Mouse (Mus musculus): ENCODE results near the gene E330017A01Rik. TPM values are rescaled to one million over a fixed set of nuclear protein-coding genes. Genes with fewer than 3 reads are reported as not detected.
A peak's percentile ranks its signal among the peaks of the same experiment; 100 is the strongest.

Gene E330017A01Rik
- total and polyA plus RNA-seq, 2 experiments from 2014 or later: not detected

GRCm38 (mm10) chr16:58677491-58677890, 39.0 kb upstream of the E330017A01Rik start:
- no peaks in the 10 kb centered on the region for H3K27me3 ChIP-seq (ENCODE audit: insufficient read depth, low read length)
- WGBS: 80% methylated on average over 5 of the region's 5 CpGs
- H3K4me1 ChIP-seq (ENCODE audit: insufficient read depth): no peaks in the 10 kb centered on the region
- no peak overlapping the region for H3K4me2 ChIP-seq (ENCODE audit: low read depth)
- TF ChIP-seq CTCF (IDR thresholded peaks at IDR 0.05; ENCODE audit: low read depth): no peak
- no peak for DNase-seq
- peaks cover 36% of the 10 kb centered on the region; the same call in 1 of the 2 replicates for H3K36me3 ChIP-seq (ENCODE audit: insufficient read depth)
- H3K9ac ChIP-seq: no peak overlapping the region
- no peak for ATAC-seq
- H3K27ac ChIP-seq (ENCODE audit: low read depth, low read length): no peak overlapping the region
- H3K9me3 ChIP-seq (ENCODE audit: low read length): no peaks in the 10 kb centered on the region
- H3K4me3 ChIP-seq (ENCODE audit: low read depth, low read length): no peak overlapping the region

DNA sequence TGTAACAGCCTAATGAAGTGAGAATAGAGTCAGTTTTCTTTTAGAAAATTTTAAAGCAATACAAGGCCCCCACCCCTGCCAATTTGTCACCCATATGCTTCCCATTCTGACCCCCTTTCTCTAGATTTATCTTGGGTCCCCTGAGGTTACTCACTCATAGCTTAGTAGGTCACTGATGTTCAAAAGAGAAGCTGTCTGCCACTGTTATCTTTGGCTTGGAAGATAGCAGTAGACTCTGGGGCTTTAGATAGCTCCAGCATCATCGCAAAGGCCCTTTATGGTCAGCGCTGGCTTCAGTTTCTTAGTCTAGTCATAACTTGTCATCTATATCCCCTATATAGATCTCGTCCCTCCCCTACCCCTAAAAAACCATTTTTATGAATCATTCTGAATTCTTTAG, 38.1 kb upstream of the E330017A01Rik start:
- H3K9me3 ChIP-seq (ENCODE audit: low read length): no peaks in the 10 kb centered on the region
- no peaks in the 10 kb centered on the region for H3K27me3 ChIP-seq (ENCODE audit: insufficient read depth, low read length)
- TF ChIP-seq CTCF (IDR thresholded peaks at IDR 0.05; ENCODE audit: low read depth): no peak
- H3K4me3 ChIP-seq (ENCODE audit: low read depth, low read length): no peak overlapping the region
- no peak overlapping the region for H3K4me2 ChIP-seq (ENCODE audit: low read depth)
- ATAC-seq (no peak), DNase-seq (no peak)
- WGBS: 90% methylated on average over 3 of the region's 3 CpGs
- H3K27ac ChIP-seq (ENCODE audit: low read depth, low read length): no peak overlapping the region
- no peaks in the 10 kb centered on the region for H3K4me1 ChIP-seq (ENCODE audit: insufficient read depth)
- peaks cover 36% of the 10 kb centered on the region; the same call in 1 of the 2 replicates for H3K36me3 ChIP-seq (ENCODE audit: insufficient read depth)
- H3K9ac ChIP-seq: no peak overlapping the region

- WGBS: 91% methylated on average over 7 of the region's 7 CpGs
- no peaks in the 10 kb centered on the region for H3K27me3 ChIP-seq (ENCODE audit: insufficient read depth, low read length)
These were observed 37.6 kb upstream of the E330017A01Rik start for GRCm38 (mm10) chr16:58676156-58676555.

DNA sequence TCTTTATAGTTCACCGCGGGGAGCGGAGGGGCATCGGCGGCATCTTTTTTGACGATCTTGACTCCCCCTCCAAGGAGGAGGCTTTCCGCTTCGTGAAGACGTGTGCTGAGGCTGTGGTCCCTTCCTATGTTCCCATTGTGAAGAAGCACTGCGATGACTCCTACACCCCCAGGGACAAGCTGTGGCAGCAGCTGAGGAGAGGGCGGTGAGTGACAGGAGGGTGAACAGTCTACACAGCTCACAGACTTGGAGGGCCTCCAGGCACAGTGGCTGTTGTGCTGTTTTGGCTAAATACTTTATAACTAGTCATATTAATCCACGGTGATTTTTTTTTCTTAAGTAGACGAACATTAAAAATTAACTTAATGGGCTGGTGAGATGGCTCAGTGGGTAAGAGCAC, 36.7 kb upstream of the E330017A01Rik start:
- no peak for DNase-seq
- no peak for ATAC-seq
- Histone ChIP-seq H3K36me3 (ENCODE audit: insufficient read depth) (peaks cover 36% of the 10 kb centered on the region; the same call in 1 of the 2 replicates), H3K27me3 (ENCODE audit: insufficient read depth, low read length) (no peaks in the 10 kb centered on the region), H3K4me3 (ENCODE audit: low read depth, low read length) (no peak overlapping the region), H3K4me2 (ENCODE audit: low read depth) (no peak overlapping the region), H3K9me3 (ENCODE audit: low read length) (no peaks in the 10 kb centered on the region), H3K4me1 (ENCODE audit: insufficient read depth) (no peaks in the 10 kb centered on the region), H3K9ac (no peak overlapping the region), H3K27ac (ENCODE audit: low read depth, low read length) (no peak overlapping the region)
- WGBS: 95% methylated on average over 13 of the region's 13 CpGs
- TF ChIP-seq CTCF (IDR thresholded peaks at IDR 0.05; ENCODE audit: low read depth): no peak

More at GRCm38 (mm10) chr16:58676156-58676555, 37.6 kb upstream of the E330017A01Rik start:
- DNase-seq (no peak), ATAC-seq (no peak)
- Histone ChIP-seq H3K4me3 (ENCODE audit: low read depth, low read length) (no peak overlapping the region), H3K4me2 (ENCODE audit: low read depth) (no peak overlapping the region), H3K27ac (ENCODE audit: low read depth, low read length) (no peak overlapping the region), H3K9ac (no peak overlapping the region), H3K4me1 (ENCODE audit: insufficient read depth) (no peaks in the 10 kb centered on the region), H3K36me3 (ENCODE audit: insufficient read depth) (peaks cover 36% of the 10 kb centered on the region; the same call in 1 of the 2 replicates), H3K9me3 (ENCODE audit: low read length) (no peaks in the 10 kb centered on the region)
- no peak for TF ChIP-seq CTCF (IDR thresholded peaks at IDR 0.05; ENCODE audit: low read depth)

DNA sequence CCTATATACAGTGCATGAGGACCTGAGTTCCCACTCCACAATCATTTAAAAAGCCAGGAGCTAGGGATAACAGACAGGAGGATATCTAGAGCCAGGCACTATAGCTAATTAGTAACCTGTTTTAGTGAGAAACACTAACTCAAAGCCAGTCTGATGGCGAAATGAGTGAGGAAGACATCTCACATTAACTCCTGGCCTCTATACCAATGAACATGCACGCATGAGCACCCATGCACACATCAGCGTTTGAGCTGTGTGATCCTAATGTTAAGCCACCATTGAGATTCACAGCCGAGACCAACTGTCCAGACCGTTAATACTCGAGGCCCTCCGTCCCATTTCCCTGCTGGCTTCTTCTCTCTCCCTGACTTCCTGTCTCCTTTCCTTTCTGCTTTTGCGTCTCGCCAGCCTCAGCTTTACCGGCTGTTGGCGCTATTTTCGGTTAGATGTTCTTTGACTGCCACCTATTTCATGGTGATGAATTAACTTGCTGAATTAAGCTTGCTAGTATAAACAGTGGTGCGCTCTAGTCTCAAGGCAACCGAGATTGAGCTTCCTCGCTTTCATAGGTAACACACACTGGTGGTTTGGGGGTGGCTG, 35.4 kb upstream of the E330017A01Rik start:
- DNase-seq (no peak), ATAC-seq (no peak)
- H3K4me2 ChIP-seq (ENCODE audit: low read depth): no peak overlapping the region
- no peak overlapping the region for H3K4me3 ChIP-seq (ENCODE audit: low read depth, low read length)
- H3K9me3 ChIP-seq (ENCODE audit: low read length): no peaks in the 10 kb centered on the region
- no peak for TF ChIP-seq CTCF (IDR thresholded peaks at IDR 0.05; ENCODE audit: low read depth)
- H3K27ac ChIP-seq (ENCODE audit: low read depth, low read length): no peak overlapping the region
- H3K9ac ChIP-seq: no peak overlapping the region
- WGBS: 96% methylated on average over 15 of the region's 15 CpGs
- peaks cover 3% of the 10 kb centered on the region; the same call in 1 of the 2 replicates for H3K4me1 ChIP-seq (ENCODE audit: insufficient read depth)
- H3K36me3 ChIP-seq (ENCODE audit: insufficient read depth): peaks cover 36% of the 10 kb centered on the region; the same call in 1 of the 2 replicates
- H3K27me3 ChIP-seq (ENCODE audit: insufficient read depth, low read length): no peaks in the 10 kb centered on the region

- H3K36me3 ChIP-seq (ENCODE audit: insufficient read depth): peaks cover 25% of the 10 kb centered on the region; the same call in 1 of the 2 replicates
- no peak for TF ChIP-seq CTCF (IDR thresholded peaks at IDR 0.05; ENCODE audit: low read depth)
- no peaks in the 10 kb centered on the region for H3K9me3 ChIP-seq (ENCODE audit: low read length)
- WGBS: 95% methylated on average over 13 of the region's 13 CpGs
- DNase-seq: no peak
- H3K4me2 ChIP-seq (ENCODE audit: low read depth): no peak overlapping the region
- H3K27me3 ChIP-seq (ENCODE audit: insufficient read depth, low read length): no peaks in the 10 kb centered on the region
- H3K27ac ChIP-seq (ENCODE audit: low read depth, low read length): no peak overlapping the region
- H3K9ac ChIP-seq: no peak overlapping the region
- ATAC-seq: no peak
- no peak overlapping the region for H3K4me3 ChIP-seq (ENCODE audit: low read depth, low read length)
- H3K4me1 ChIP-seq (ENCODE audit: insufficient read depth): peaks cover 3% of the 10 kb centered on the region; the same call in 1 of the 2 replicates
These were observed 33.9 kb upstream of the E330017A01Rik start for GRCm38 (mm10) chr16:58672396-58672795.

DNA sequence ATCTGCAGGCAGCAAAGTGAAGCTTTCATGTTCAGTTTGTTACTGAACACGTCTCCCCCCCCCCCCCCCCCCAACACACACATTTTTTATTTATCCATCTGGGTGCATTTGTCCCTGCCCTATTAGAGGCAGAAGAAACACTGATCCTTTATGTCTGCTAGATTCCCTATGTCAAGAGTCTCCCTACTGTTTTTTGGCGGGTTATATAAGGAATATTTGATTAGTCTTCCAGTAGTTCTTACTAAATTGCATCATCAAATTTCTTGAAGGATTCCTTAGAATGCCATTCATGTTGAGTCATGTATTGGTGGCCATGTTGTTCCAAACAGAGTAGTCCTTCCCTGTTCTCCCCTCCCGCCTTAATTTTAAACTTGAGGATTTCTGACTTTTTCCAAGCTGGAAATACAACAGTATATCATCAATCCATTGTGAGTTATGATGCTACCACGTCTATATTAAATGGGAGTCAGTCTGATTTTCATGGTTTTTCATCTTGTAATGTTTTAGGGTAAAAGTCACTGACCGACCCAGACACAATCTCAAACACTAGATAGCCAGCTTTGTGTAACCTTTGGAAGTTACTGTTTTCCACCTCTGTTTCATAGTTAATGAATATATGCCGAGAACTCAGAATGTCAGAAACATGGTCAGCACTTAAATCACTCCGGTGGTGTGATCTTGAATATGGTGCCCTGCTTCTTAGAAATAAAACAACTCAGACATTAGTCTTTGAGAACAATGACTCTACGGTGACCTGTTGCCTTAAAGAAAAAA, 32.9 kb upstream of the E330017A01Rik start:
- H3K27ac ChIP-seq (ENCODE audit: low read depth, low read length): no peak overlapping the region
- ATAC-seq (no peak), DNase-seq (no peak)
- TF ChIP-seq CTCF (IDR thresholded peaks at IDR 0.05; ENCODE audit: low read depth): no peak
- H3K9me3 ChIP-seq (ENCODE audit: low read length): no peaks in the 10 kb centered on the region
- no peaks in the 10 kb centered on the region for H3K27me3 ChIP-seq (ENCODE audit: insufficient read depth, low read length)
- H3K4me2 ChIP-seq (ENCODE audit: low read depth): peak overlapping the region; percentile 77
- no peak overlapping the region for H3K9ac ChIP-seq
- peak overlapping the region; percentile 71 for H3K4me3 ChIP-seq (ENCODE audit: low read depth, low read length)
- WGBS: 78% methylated on average over 8 of the region's 8 CpGs
- peaks cover 3% of the 10 kb centered on the region; the same call in 1 of the 2 replicates for H3K4me1 ChIP-seq (ENCODE audit: insufficient read depth)
- H3K36me3 ChIP-seq (ENCODE audit: insufficient read depth): peaks cover 22% of the 10 kb centered on the region; the same call in 1 of the 2 replicates
